Mouse (Mus musculus) cerebellum, postnatal 36 days (tissue): ENCODE results near the gene Duoxa1.

Experiments used
- DNase-seq, 2 experiments: peaks; one replicate each; pipeline ENCODE4 v3.0.0; 2021 to 2022; ENCODE audit warnings: mixed read lengths in 2 of 2

Duoxa1 gene

GRCm38 (mm10) chr2:122313536-122313935 is at the start of gene Duoxa1:
Duoxa1 (minus strand) TSS chr2:122313730.
- no peak for DNase-seq

GRCm38 (mm10) chr2:122362622-122363523 is 49.3 kb upstream of the Duoxa1 start:
- peak; percentile 29 to 35 for DNase-seq

- peak; percentile 54 to 66 for DNase-seq
Observed at GRCm38 (mm10) chr2:122361868-122362621, 48.5 kb upstream of the Duoxa1 start.

- DNase-seq, result peak in 1 of 2 experiments; percentile 15
Observed at GRCm38 (mm10) chr2:122361181-122361580, 47.7 kb upstream of the Duoxa1 start.

- peak in 1 of 2 experiments; percentile 13 for DNase-seq
Observed at GRCm38 (mm10) chr2:122360310-122360709, 46.8 kb upstream of the Duoxa1 start.

GRCm38 (mm10) chr2:122356187-122356586 is 42.7 kb upstream of the Duoxa1 start:
- peak; percentile 21 to 32 for DNase-seq

GRCm38 (mm10) chr2:122355389-122355788 is 41.9 kb upstream of the Duoxa1 start:
- peak; percentile 24 for DNase-seq

- DNase-seq, result peak; percentile 76 to 80
Observed at GRCm38 (mm10) chr2:122354191-122354929, 40.8 kb upstream of the Duoxa1 start.

GRCm38 (mm10) chr2:122353765-122354164 is 40.2 kb upstream of the Duoxa1 start:
- DNase-seq, result peak; percentile 25 to 26

- peak; percentile 69 to 75 for DNase-seq
Observed at GRCm38 (mm10) chr2:122352992-122353391, 39.5 kb upstream of the Duoxa1 start.

GRCm38 (mm10) chr2:122351931-122352329 is 38.4 kb upstream of the Duoxa1 start:
- peak; percentile 57 to 60 for DNase-seq

- peak; percentile 20 to 31 for DNase-seq
Observed at GRCm38 (mm10) chr2:122351156-122351930, 37.8 kb upstream of the Duoxa1 start.

GRCm38 (mm10) chr2:122349136-122349785 is 35.7 kb upstream of the Duoxa1 start:
- peak; percentile 47 to 59 for DNase-seq

- peak; percentile 91 for DNase-seq
Observed at GRCm38 (mm10) chr2:122348531-122349131, 35.1 kb upstream of the Duoxa1 start.

GRCm38 (mm10) chr2:122347257-122347656 is 33.7 kb upstream of the Duoxa1 start:
- DNase-seq, result peak in 1 of 2 experiments; percentile 23

- DNase-seq, result peak; percentile 17 to 31
Observed at GRCm38 (mm10) chr2:122346164-122346563, 32.6 kb upstream of the Duoxa1 start.

- DNase-seq, result peak; percentile 27 to 29
Observed at GRCm38 (mm10) chr2:122345106-122345893, 31.8 kb upstream of the Duoxa1 start.

- DNase-seq, result no peak
Observed at GRCm38 (mm10) chr2:122337291-122337690, 23.8 kb upstream of the Duoxa1 start.

- no peak for DNase-seq
Observed at GRCm38 (mm10) chr2:122334170-122334569, 20.6 kb upstream of the Duoxa1 start.

GRCm38 (mm10) chr2:122332222-122332621 is 18.7 kb upstream of the Duoxa1 start:
- no peak for DNase-seq
